Mouse (Mus musculus) thymus, adult 2 months (tissue): ENCODE measurements around the gene Ube2l3. TPM values are rescaled to one million over a fixed set of nuclear protein-coding genes. Genes with fewer than 3 reads are reported as not detected.

Source experiments
- DNase-seq: peaks from one replicate; pipeline ENCODE4 v3.0.0; 2021
- H3K27ac ChIP-seq: fragments of 200-500 bp; 2 replicates; pipeline ENCODE4 v1.5.1; 2012; ENCODE audit warnings: low read length, control low read depth; ENCODE audit not compliant: control insufficient read depth, insufficient read depth
- H3K27me3 ChIP-seq: fragments of 200-500 bp; 2 replicates; pipeline ENCODE4 v1.6.1; 2012; ENCODE audit warnings: mild to moderate bottlenecking, low read length, moderate library complexity, mixed read lengths; ENCODE audit not compliant: control insufficient read depth, insufficient read depth
- H3K36me3 ChIP-seq: fragments of 200-500 bp; 2 replicates; pipeline ENCODE4 v1.6.1; 2012; ENCODE audit warnings: mild to moderate bottlenecking, low read length, moderate library complexity; ENCODE audit not compliant: control insufficient read depth, insufficient read depth
- H3K4me1 ChIP-seq: fragments of 200-500 bp; replicated peaks from 2 replicates; pipeline ENCODE4 v1.6.1; 2012; ENCODE audit warnings: low read length; ENCODE audit not compliant: control insufficient read depth, insufficient read depth
- H3K4me3 ChIP-seq: fragments of 200-500 bp; 2 replicates; pipeline ENCODE4 v1.5.1; 2012; ENCODE audit warnings: mild to moderate bottlenecking, low read length, control low read depth, moderate library complexity; ENCODE audit not compliant: control insufficient read depth, insufficient read depth
- CTCF ChIP-seq: fragments of 200-500 bp; IDR thresholded peaks from 2 replicates; pipeline ENCODE4 v1.5.1; 2012; ENCODE audit warnings: mild to moderate bottlenecking, control low read depth, low read length, moderate library complexity, borderline replicate concordance; ENCODE audit not compliant: control insufficient read depth, poor library complexity, insufficient read depth; ENCODE audit errors: extremely low read depth
- POLR2A ChIP-seq: fragments of 200-500 bp; IDR thresholded peaks from 2 replicates; pipeline ENCODE4 v1.6.1; 2012; ENCODE audit warnings: mild to moderate bottlenecking, low read length, control low read depth, moderate library complexity; ENCODE audit not compliant: control insufficient read depth, poor library complexity, insufficient read depth; ENCODE audit errors: extremely low read depth
- WGBS: fragments of 180-500 bp; shearing (Covaris S2); methylation state at CpG from one replicate; pipeline ENCODE4 v1.1.7; 2018; 5-methylcytosine and 5-hydroxymethylcytosine counted together
- polyA plus RNA-seq: library from polyadenylated mRNA; depleted of rRNA; stranded (reverse); fragments of >200 nt; gene quantifications from 2 replicates; pipeline ENCODE4 v1.2.3, GENCODE M21; 2012

Gene Ube2l3
- polyA plus RNA-seq, 1 experiment, result 70.5 TPM

- H3K4me1 ChIP-seq, result no peaks in the 10 kb centered on the region
- no peak for TF ChIP-seq CTCF
- no peak for TF ChIP-seq POLR2A
- H3K4me3 ChIP-seq, result no peak overlapping the region
- no peak overlapping the region for H3K27ac ChIP-seq
- H3K36me3 ChIP-seq, result no peaks in the 10 kb centered on the region
- no peak for DNase-seq
- no peaks in the 10 kb centered on the region for H3K27me3 ChIP-seq
These were observed 24.0 kb upstream of the Ube2l3 start for GRCm38 (mm10) chr16:17226496-17226895.

DNA sequence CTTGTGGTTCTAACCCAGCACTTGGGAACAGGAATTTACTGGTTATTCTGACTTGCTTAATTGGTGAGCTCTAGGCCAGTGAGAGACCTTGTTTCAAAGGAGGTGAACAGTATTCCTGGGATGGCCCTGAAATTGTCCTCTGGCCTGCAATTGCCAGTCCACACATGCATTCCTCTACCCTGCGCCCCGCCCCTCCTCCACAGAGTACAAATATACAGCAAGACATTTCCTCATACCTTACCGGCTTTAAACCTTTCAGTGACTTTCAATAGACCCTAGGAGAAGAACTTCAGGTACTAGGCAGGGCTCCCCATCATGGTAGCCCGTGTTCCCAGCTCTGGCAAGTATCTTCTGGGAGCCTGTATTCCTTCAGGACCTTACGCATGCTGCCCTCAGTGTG, 23.1 kb upstream of the Ube2l3 start:
- H3K4me3 ChIP-seq, result no peak overlapping the region
- 91% methylated on average over 5 of the region's 5 CpGs for WGBS
- TF ChIP-seq POLR2A (no peak), CTCF (no peak)
- no peaks in the 10 kb centered on the region for H3K36me3 ChIP-seq
- no peak for DNase-seq
- H3K27me3 ChIP-seq, result no peaks in the 10 kb centered on the region
- no peak overlapping the region for H3K27ac ChIP-seq
- no peaks in the 10 kb centered on the region for H3K4me1 ChIP-seq

DNA sequence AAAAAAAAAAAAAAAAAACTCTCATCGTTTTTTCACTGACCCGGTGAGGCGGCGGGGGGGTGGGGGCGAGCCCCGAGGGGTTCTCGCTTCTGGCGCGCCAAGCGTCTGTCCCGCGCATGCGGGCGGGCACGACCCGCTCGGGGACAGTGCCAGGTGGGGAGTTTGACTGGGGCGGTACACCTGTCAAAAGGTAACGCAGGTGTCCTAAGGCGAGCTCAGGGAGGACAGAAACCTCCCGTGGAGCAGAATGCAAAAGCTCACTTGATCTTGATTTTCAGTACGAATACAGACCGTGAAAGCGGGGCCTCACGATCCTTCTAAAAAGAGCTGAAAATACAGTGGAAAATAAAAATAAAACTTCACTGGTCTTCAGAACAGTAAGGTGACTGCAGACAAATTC, 19.7 kb upstream of the Ube2l3 start:
- Histone ChIP-seq H3K4me1 (no peaks in the 10 kb centered on the region), H3K27ac (no peak overlapping the region), H3K4me3 (no peak overlapping the region), H3K36me3 (no peaks in the 10 kb centered on the region), H3K27me3 (no peaks in the 10 kb centered on the region)
- 40% methylated on average over 25 of the region's 25 CpGs for WGBS
- peak; percentile 95 for DNase-seq
- no peak for TF ChIP-seq POLR2A
- TF ChIP-seq CTCF, result no peak

- no peak for DNase-seq
- Histone ChIP-seq H3K4me1 (no peaks in the 10 kb centered on the region), H3K4me3 (no peak overlapping the region), H3K36me3 (no peaks in the 10 kb centered on the region), H3K27me3 (no peaks in the 10 kb centered on the region), H3K27ac (no peak overlapping the region)
- TF ChIP-seq CTCF, result no peak
- no peak for TF ChIP-seq POLR2A
- 87% methylated on average over 7 of the region's 7 CpGs for WGBS
These were observed 17.8 kb upstream of the Ube2l3 start for GRCm38 (mm10) chr16:17220127-17220733.

- no peak overlapping the region for H3K27ac ChIP-seq
- no peak for TF ChIP-seq CTCF
- TF ChIP-seq POLR2A, result no peak
- no peak for DNase-seq
- H3K4me3 ChIP-seq, result no peak overlapping the region
- no peaks in the 10 kb centered on the region for H3K27me3 ChIP-seq
- no peaks in the 10 kb centered on the region for H3K4me1 ChIP-seq
- H3K36me3 ChIP-seq, result no peaks in the 10 kb centered on the region
- 69% methylated on average over 8 of the region's 8 CpGs for WGBS
These were observed 14.6 kb upstream of the Ube2l3 start for GRCm38 (mm10) chr16:17216934-17217633.

GRCm38 (mm10) chr16:17209981-17210838, 7.8 kb upstream of the Ube2l3 start:
- Histone ChIP-seq H3K36me3 (no peaks in the 10 kb centered on the region), H3K27me3 (no peaks in the 10 kb centered on the region), H3K4me3 (peak overlapping the region; percentile 73), H3K27ac (no peak overlapping the region), H3K4me1 (peaks cover 17% of the 10 kb centered on the region)
- TF ChIP-seq POLR2A (peak; percentile 28; the same call in 1 of the 2 replicates), CTCF (peak; percentile 94)
- DNase-seq, result peak; percentile 93
- 11% methylated on average over 48 of the region's 48 CpGs for WGBS
